Mouse (Mus musculus) retina, embryonic 14.5 days (tissue): Measurements from ENCODE around the gene Tpst1.

Source experiments
- DNase-seq: peaks from one replicate; pipeline ENCODE4 v3.0.0-alpha.2; 2015; ENCODE audit warnings: low spot score

Tpst1 gene

GRCm38 (mm10) chr5:130089626-130090393 is 16.7 kb downstream of the Tpst1 start:
- no peak for DNase-seq

DNA sequence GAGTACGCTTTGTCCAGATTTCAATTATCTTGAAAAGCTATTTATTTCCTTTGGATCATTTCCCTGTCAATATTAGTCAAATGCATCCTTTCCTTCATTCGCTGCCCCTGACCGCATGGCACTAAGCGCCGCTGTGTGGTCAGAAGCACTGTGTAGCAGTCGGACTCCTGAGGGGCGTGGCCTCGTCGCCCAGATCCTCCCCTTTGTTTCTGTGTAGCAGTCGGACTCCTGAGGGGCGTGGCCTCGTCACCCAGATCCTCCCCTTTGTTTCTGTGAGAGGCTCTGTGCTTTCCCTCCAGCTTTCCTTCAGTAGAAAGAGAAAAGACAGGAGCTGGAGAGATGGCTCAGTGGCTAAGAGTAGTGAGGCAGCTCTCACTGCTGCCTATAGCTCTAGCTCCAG is 23.6 kb downstream of the Tpst1 start:
- peak; percentile 32 for DNase-seq

DNA sequence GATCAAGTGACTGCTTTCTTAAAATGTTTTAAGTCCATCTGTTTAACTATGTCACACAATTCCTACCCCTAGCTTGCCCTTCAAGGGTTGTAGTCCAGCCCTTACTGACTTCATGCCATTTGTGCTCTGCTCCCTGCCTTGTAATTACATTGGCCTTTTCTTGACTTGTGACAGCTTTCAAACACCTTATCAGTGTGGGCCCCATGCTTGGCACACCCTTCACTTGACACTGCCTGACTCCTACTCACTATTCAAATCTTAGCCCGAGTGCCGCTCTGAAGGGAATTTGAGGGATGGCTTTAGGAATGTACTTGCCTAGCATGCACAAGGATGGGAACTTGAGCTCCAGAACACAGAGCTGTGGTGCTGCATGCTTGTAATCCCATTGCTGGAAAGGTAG is 24.7 kb downstream of the Tpst1 start:
- DNase-seq = no peak

DNA sequence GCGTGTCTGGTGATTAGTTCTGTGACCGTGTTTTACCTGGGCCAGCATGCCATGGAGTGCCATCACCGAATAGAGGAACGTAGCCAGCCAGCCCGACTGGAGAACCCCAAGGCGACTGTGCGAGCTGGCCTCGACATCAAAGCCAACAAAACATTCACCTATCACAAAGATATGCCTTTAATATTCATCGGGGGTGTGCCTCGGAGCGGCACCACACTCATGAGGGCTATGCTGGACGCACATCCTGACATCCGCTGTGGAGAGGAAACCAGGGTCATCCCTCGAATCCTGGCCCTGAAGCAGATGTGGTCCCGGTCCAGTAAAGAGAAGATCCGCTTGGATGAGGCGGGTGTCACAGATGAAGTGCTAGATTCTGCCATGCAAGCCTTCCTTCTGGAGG is 28.6 kb downstream of the Tpst1 start:
- DNase-seq = no peak

DNA sequence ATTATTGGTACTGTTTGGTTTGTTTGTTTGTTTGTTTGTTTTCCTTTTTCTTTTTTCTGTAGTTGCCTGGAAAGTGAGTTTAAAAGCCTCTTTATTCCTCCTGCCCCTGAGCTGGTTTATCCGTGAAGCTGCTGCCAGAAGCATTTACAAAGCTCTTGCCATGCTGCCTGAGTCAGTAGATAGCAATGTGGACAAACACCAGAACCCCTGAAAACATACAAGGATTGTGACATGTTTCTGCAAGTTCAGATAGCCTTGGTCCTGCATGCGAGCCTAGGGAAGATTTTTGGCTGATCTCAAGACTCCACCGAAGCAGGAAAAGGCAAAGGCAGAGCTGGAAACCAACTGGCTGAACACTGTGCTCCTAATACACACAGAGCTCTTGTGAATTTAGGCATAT is 36.2 kb downstream of the Tpst1 start:
- no peak for DNase-seq

DNA sequence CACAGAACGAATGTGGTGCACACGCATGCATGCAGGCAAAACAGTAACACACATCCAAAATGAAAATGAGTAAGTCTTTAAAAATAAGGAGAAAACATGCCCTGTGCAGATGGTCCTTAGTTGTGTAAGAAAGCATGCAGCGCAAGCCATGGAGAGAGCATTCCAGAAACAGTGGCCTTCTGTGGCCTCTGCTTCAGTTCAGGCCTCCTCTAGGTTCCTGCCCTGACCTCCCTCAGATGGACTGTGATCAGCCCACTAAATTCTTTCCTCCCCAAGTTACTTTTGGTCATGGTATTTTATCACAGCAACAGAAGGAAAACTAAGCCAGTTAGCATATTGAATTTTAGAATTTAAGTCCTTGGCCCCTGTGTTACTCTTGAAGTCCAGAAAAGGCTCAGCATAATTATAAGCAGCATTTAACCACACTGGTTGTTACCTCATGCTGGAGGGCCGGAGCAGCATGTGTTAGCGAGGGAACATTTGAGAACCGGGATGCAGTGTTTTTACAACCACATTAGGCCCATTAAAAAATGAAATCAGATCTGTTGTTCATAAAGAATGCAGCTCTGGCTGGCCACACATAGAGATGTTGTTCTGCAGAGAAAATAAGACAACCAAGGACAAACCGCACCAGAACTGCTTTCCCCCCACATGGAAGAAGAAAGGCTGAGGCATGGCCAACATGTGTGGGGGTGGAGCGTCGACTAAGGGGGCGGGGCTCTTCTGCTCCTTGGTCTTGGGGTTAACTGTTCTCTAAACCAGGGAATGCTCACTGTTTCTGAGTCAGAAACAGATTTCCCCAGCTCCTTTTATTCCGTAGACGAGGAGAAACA is 37.7 kb downstream of the Tpst1 start:
- no peak for DNase-seq

GRCm38 (mm10) chr5:130112653-130113052 is 39.5 kb downstream of the Tpst1 start:
- no peak for DNase-seq

- no peak for DNase-seq
These were observed 43.0 kb downstream of the Tpst1 start for GRCm38 (mm10) chr5:130116116-130116515.

DNA sequence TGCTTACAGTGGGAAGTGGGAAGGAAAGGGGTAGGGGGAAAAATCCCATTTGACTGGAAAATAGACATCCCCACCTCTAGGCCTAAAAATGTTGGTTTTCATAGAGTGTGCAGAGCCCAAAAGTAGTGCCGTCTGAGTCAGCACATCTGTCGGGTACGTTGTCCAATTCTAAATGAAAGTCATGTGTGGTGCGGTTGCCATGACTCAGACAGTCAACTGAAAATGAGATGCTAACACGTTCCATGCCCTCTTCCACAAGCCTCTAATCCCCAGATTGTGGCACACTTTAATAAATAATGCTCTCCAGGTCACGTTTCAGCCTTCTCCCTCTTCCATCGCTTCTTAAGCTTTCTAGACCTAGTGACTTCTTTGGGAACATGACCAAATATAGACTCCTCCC is 43.7 kb downstream of the Tpst1 start:
- DNase-seq = no peak

DNA sequence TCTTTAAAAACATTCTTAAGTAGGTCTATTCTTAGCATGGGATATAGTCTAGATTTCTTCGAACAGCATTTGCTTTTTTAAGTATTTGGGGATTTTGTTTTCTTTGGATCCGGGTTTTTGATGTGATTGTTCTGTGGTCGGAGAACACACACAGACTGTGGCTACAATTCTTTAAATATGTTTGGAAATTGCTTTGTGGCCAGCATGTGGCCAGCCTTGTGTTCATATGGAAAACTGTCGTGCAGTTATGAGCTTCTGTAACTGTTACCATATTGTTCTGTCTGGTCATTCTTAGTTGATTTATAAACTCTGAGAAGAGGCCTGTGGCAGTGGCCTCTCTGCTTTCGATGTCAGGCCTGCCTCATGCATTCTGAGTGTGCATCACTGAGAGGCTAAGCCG is 44.8 kb downstream of the Tpst1 start:
- no peak for DNase-seq

DNA sequence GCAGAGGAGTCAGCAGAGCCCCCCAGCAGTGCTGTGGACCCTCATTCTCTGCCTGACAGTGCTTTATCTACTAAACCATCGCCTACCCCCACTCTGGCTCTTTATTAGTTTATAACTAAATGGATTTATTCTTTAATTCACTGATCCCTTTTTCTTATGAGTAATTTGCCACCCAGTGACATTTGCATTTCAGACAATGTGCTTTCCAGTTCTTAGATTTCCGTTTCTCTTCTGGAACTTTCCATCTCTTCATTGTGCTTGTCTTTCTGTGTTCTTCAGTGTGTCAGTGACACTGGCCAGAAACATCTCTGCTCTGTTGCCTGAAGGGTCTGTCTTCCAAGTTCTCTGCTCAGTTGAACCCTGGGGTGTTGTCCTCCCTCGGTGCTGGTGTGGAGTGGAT is 46.1 kb downstream of the Tpst1 start:
- no peak for DNase-seq

DNA sequence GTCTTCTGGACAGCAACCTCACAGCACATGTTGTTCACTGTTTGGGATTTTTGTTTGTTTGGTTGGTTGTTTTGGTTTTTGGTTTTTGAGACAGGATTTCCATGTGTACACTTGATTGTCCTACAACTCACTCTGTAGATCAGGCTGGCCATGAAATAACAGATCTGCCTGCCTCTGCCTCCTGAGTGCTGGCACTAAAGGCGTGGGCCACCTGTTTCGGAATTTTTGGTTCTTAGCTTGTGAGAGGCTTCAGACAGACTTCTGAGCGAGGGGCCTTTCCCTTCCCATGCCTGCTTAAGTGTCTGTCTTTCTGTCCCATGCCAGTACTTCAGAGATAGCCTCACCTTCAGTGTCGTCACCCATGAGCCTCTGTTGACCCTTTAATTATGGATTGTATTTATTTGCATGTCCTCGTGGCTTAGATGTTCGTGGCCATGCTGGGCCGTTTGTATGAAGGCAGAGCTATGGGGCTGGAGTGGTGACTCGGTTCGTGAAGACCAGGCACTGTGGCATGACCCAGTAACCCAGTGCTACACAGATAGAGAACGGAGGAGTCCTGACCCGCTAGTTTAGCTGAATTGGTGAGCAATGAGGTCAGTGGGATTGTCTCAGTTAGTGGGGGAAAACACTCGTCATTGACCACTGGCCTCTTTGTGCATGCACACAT is 47.1 kb downstream of the Tpst1 start:
- peak; percentile 14 for DNase-seq

DNA sequence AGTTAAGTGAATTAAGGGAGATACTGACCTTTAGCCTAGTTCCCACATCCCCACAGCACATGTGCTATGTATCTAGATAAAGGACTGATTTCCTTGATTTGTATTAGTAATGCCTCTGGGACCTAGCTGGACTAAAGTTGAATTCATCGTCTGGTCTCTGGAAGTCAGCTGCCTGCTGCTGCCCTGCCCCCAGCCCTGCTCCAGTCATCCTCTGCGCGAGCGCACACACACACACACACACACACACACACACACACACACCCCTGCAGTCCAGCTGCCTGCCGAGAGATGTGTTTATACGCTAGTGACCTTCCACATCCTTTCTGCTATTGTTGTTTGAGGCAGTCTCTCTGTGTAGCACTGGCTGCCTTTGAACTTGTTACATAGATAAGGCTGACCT is 47.8 kb downstream of the Tpst1 start:
- DNase-seq = peak; percentile 28

DNA sequence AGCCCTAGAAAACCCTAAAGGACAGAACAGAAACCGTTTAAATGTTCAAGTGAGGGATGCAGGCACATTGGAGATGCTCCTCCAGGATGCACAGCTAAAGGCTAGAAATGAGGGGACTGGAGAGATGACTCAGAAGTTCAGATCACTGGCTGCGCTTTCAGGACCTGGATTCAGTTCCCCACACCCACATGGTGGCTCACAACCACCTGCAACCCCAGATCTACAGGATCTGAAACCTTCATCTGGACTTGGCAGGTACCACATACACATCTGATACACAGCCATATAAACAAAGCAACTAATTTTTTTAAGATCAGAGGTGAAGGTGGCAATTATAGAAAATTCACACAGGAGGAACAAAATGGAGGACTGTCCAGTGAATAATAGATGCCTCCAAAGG is 49.2 kb downstream of the Tpst1 start:
- no peak for DNase-seq

DNA sequence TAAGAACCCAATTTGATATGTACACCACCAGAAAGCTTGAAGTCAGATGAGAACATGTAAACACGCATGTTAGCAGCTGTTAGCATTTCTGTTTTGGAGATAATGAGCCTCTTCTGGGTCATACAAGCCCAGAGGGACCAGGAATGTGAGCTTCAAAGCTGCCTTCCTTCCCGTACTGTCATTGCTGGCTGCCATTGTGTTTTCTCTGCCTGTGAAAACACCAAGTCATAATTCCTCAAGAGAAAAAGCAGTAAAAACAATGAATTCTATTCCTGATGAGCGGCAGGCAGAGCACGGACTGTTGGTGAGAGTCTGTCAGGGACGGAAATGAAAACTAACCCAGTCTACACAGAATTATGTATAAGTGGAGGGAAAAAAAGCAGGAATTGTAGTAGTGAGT is 51.1 kb downstream of the Tpst1 start:
- DNase-seq = no peak

GRCm38 (mm10) chr5:130128686-130129523 is 55.8 kb downstream of the Tpst1 start:
- DNase-seq = no peak

- no peak for DNase-seq
These were observed 56.3 kb downstream of the Tpst1 start for GRCm38 (mm10) chr5:130129524-130129793.

- DNase-seq = no peak
These were observed 63.5 kb downstream of the Tpst1 start for GRCm38 (mm10) chr5:130136597-130136996.

DNA sequence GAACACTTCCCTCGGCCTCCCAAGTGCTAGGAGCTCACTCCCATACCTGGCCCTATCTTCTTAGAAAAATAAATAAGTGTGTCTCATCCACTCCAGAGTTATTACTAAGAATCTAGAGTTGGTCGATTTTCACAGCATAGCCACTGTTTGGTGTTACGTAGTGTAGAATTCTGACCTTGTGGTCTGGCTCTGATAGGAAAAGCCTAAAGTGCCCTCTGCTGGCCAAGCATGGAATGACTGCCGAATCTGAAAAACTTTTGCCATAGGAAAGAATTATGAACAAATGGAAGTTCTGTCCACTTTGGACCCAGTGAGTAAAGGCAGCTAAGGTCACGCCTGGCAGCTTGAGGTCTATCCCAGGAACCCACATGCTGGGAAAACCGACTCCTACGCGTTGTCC is 66.3 kb downstream of the Tpst1 start:
- DNase-seq = peak; percentile 94

- no peak for DNase-seq
These were observed 68.0 kb downstream of the Tpst1 start for GRCm38 (mm10) chr5:130141138-130141537.

GRCm38 (mm10) chr5:130142041-130142440 is 68.9 kb downstream of the Tpst1 start:
- DNase-seq = no peak

DNA sequence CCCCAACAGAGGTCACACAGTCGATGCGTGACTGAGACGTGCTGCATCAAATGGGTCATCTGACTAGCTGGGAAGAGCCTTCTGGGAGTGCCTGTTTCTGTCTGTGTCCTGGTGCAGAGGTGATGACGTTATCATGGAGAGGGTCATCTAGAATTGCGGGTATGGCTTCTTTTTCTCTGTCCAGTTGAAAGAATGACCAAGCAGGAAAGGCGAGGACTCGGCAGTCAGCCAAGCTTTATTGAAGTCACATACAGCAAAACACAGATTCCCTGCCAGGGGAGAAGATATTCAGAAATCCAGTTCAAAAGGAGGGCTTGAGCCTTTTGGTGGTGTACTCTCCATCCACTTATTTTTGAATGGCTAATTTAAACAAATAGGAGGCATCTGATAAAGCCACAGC is 70.0 kb downstream of the Tpst1 start:
- DNase-seq = no peak
